Mouse (Mus musculus): ENCODE data around the gene Spag9.

GRCm38 (mm10) chr11:94175288-94175687 lies 179.4 kb downstream of the Spag9 start:
- TF ChIP-seq CTCF (conservative IDR thresholded peaks at IDR 0.05 in 1 of 2, IDR thresholded peaks at IDR 0.05 in 1 of 2; ENCODE audit: low read depth in 2 of 2, low read length in 2 of 2) (no peak), POLR2A (IDR thresholded peaks at IDR 0.05; ENCODE audit: low read depth, low read length) (no peak), EP300 (IDR thresholded peaks at IDR 0.05; ENCODE audit: low read length) (no peak)

All from CH12.LX (cell line).